Comparison of ENCODE assay signal across 8 mouse cellular contexts in the genomic region with DNA sequence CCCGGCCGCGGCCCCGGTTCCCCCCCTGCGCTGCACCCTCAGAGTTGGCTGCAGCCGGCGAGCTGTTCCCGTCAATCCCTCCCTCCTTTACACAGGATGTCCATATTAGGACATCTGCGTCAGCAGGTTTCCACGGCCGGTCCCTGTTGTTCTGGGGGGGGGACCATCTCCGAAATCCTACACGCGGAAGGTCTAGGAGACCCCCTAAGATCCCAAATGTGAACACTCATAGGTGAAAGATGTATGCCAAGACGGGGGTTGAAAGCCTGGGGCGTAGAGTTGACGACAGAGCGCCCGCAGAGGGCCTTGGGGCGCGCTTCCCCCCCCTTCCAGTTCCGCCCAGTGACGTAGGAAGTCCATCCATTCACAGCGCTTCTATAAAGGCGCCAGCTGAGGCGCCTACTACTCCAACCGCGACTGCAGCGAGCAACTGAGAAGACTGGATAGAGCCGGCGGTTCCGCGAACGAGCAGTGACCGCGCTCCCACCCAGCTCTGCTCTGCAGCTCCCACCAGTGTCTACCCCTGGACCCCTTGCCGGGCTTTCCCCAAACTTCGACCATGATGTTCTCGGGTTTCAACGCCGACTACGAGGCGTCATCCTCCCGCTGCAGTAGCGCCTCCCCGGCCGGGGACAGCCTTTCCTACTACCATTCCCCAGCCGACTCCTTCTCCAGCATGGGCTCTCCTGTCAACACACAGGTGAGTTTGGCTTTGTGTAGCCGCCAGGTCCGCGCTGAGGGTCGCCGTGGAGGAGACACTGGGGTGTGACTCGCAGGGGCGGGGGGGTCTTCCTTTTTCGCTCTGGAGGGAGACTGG. TPM values are rescaled to one million over a fixed set of nuclear protein-coding genes. Genes with fewer than 3 reads are reported as not detected.
DNase-seq lines count a peak whose midpoint lies in the region; ATAC-seq and TF ChIP-seq lines count a peak whose summit lies in the region.

A gene (plus strand): TSS at position 410 of the 817 bp plus-strand sequence.

- H3K9ac ChIP-seq in embryonic facial prominence, embryonic 15.5 days = peak within 1 kb of the TSS; percentile 27
- peak within 1 kb of the TSS; percentile 46 for H3K9ac ChIP-seq in kidney, embryonic 15.5 days

- peak; percentile 94 for DNase-seq in A20 (ENCODE audit: low read depth, low spot score)
- DNase-seq in heart, embryonic 10.5 days (ENCODE audit: low spot score) = peak; percentile 95
- peak; percentile 85 for DNase-seq in liver
- DNase-seq in monocyte, adult 2 months (ENCODE audit: low read depth in 1 of 2, low spot score in 2 of 2) = peak; percentile 85 to 92
- DNase-seq in spleen, postnatal 14 days (ENCODE audit: low spot score in 2 of 2) = peak; percentile 62 to 66

- peak within 1 kb of the TSS; percentile 77 for H3K27ac ChIP-seq in bone marrow macrophage, adult 2 months (ENCODE audit: insufficient read depth, low read depth, low read length)
- peak within 1 kb of the TSS; percentile 90 for H3K27ac ChIP-seq in embryonic facial prominence, embryonic 15.5 days (replicated peaks)
- peak within 1 kb of the TSS; percentile 96 for H3K27ac ChIP-seq in heart, embryonic 10.5 days
- H3K27ac ChIP-seq in kidney, embryonic 15.5 days = peak within 1 kb of the TSS; percentile 70

- H3K4me1 ChIP-seq in bone marrow macrophage, adult 2 months (ENCODE audit: control insufficient read depth, insufficient read depth, low read length) = peaks cover 27% of the 10 kb centered on the region
- H3K4me1 ChIP-seq in embryonic facial prominence, embryonic 15.5 days = peaks cover 42% of the 10 kb centered on the region
- H3K4me1 ChIP-seq in heart, embryonic 10.5 days = peaks cover 61% of the 10 kb centered on the region
- peaks cover 45% of the 10 kb centered on the region for H3K4me1 ChIP-seq in kidney, embryonic 15.5 days

- no peaks in the 10 kb centered on the region for H3K36me3 ChIP-seq in embryonic facial prominence, embryonic 15.5 days
- H3K36me3 ChIP-seq in heart, embryonic 10.5 days = peaks cover 8% of the 10 kb centered on the region; the same call in 1 of the 2 replicates
- H3K36me3 ChIP-seq in kidney, embryonic 15.5 days = no peaks in the 10 kb centered on the region

- peak within 1 kb of the TSS; percentile 75 for H3K4me3 ChIP-seq in bone marrow macrophage, adult 2 months (ENCODE audit: insufficient read depth, low read length)
- peak within 1 kb of the TSS; percentile 65 for H3K4me3 ChIP-seq in embryonic facial prominence, embryonic 15.5 days (replicated peaks)
- peak within 1 kb of the TSS; percentile 80 for H3K4me3 ChIP-seq in heart, embryonic 10.5 days
- H3K4me3 ChIP-seq in kidney, embryonic 15.5 days (replicated peaks) = peak within 1 kb of the TSS; percentile 59

- H3K27me3 ChIP-seq in embryonic facial prominence, embryonic 15.5 days = peaks cover 25% of the 10 kb centered on the region
- peaks cover 28% of the 10 kb centered on the region for H3K27me3 ChIP-seq in heart, embryonic 10.5 days (ENCODE audit: insufficient read depth, poor library complexity, severe bottlenecking)
- peaks cover 37% of the 10 kb centered on the region for H3K27me3 ChIP-seq in kidney, embryonic 15.5 days

- H3K9me3 ChIP-seq in embryonic facial prominence, embryonic 15.5 days (replicated peaks) = no peaks in the 10 kb centered on the region
- H3K9me3 ChIP-seq in heart, embryonic 10.5 days = no peaks in the 10 kb centered on the region
- no peaks in the 10 kb centered on the region for H3K9me3 ChIP-seq in kidney, embryonic 15.5 days (replicated peaks)

- ATAC-seq in embryonic facial prominence, embryonic 15.5 days (ENCODE audit: insufficient number of reproducible peaks, low FRiP score, low TSS enrichment, low read depth) = peak; percentile 92
- ATAC-seq in kidney, embryonic 15.5 days (replicated peaks; ENCODE audit: low FRiP score) = peak; percentile 90

- under 1% methylated on average over 55 of the region's 56 CpGs for WGBS in embryonic facial prominence, embryonic 15.5 days
- WGBS in heart, embryonic 10.5 days = under 1% methylated on average over 56 of the region's 56 CpGs
- WGBS in kidney, embryonic 15.5 days = under 1% methylated on average over 56 of the region's 56 CpGs

- TF ChIP-seq POLR2A in bone marrow macrophage, adult 2 months (IDR thresholded peaks at IDR 0.05; ENCODE audit: borderline replicate concordance, low read depth, low read length) = peak; percentile 94; the same call in 1 of the 2 replicates

- H3K4me2 ChIP-seq in embryonic facial prominence, embryonic 15.5 days (replicated peaks) = peak within 1 kb of the TSS; percentile 91
- H3K4me2 ChIP-seq in kidney, embryonic 15.5 days = peak within 1 kb of the TSS; percentile 99

- TF ChIP-seq CTCF in bone marrow macrophage, adult 2 months (IDR thresholded peaks at IDR 0.05; ENCODE audit: low read depth, low read length) = no peak

RNA-seq across cellular contexts. Expression of the gene that starts here (rescaled TPM):
- 64.0 and 65.2 TPM in 2 replicates for polyA plus RNA-seq in bone marrow macrophage, adult 2 months (2012; ENCODE audit: insufficient read depth, insufficient read length, missing spikeins)
- 22.7 and 23.9 TPM in 2 replicates for polyA plus RNA-seq in embryonic facial prominence, embryonic 15.5 days (2015; fragmentation: Nextera tagmentation; extraction: Ambion mirVana)
- 6.1 and 7.5 TPM in 2 replicates for polyA plus RNA-seq in heart, embryonic 10.5 days (2016; fragmentation: Nextera tagmentation; extraction: Ambion mirVana)
- 3.5 and 3.8 TPM in 2 replicates for polyA plus RNA-seq in kidney, embryonic 15.5 days (2015; fragmentation: Nextera tagmentation; extraction: Ambion mirVana)

Comparison
In these comparisons a context has a peak if more than half of its experiments do, and no peak if none do; other contexts are left out.
1. Peak in every context shown above with its lines: DNase-seq, ATAC-seq, H3K4me3 ChIP-seq and H3K27ac ChIP-seq.